Mouse (Mus musculus) testis, adult 2 months (tissue): Measurements from ENCODE around the gene Osgin1. TPM values are rescaled to one million over a fixed set of nuclear protein-coding genes. Genes with fewer than 3 reads are reported as not detected.

Experiments
- H3K27ac ChIP-seq: fragments of 200-500 bp; 2 replicates; pipeline ENCODE4 v1.5.1; 2012; ENCODE audit warnings: low read depth, low read length; ENCODE audit not compliant: control insufficient read depth, insufficient read depth
- H3K27me3 ChIP-seq: fragments of 200-500 bp; 2 replicates; pipeline ENCODE4 v1.6.1; 2012; ENCODE audit warnings: mild to moderate bottlenecking, low read length, moderate library complexity; ENCODE audit not compliant: control insufficient read depth, insufficient read depth
- H3K36me3 ChIP-seq: fragments of 200-500 bp; 2 replicates; pipeline ENCODE4 v1.6.1; 2012; ENCODE audit warnings: mild to moderate bottlenecking, low read length; ENCODE audit not compliant: control insufficient read depth, insufficient read depth
- H3K4me1 ChIP-seq: fragments of 200-500 bp; 2 replicates; pipeline ENCODE4 v1.6.1; 2012; ENCODE audit warnings: low read length; ENCODE audit not compliant: control insufficient read depth, insufficient read depth
- H3K4me3 ChIP-seq: fragments of 200-500 bp; 2 replicates; pipeline ENCODE4 v1.5.1; 2012; ENCODE audit warnings: low read depth, mild to moderate bottlenecking, low read length, moderate library complexity, mixed read lengths; ENCODE audit not compliant: control insufficient read depth
- CTCF ChIP-seq: fragments of 200-500 bp; IDR thresholded peaks from 2 replicates; pipeline ENCODE4 v1.5.1; 2012; ENCODE audit warnings: low read depth, mild to moderate bottlenecking, inconsistent platforms, low read length, moderate library complexity; ENCODE audit not compliant: control insufficient read depth, insufficient read depth, insufficient replicate concordance
- POLR2A ChIP-seq: fragments of 200-500 bp; IDR thresholded peaks from 2 replicates; pipeline ENCODE4 v1.6.1; 2012; ENCODE audit warnings: low read depth, mild to moderate bottlenecking, inconsistent platforms, low read length, moderate library complexity; ENCODE audit not compliant: control insufficient read depth
- polyA plus RNA-seq: library from polyadenylated mRNA; depleted of rRNA; stranded (reverse); fragments of >200 nt; gene quantifications from 2 replicates; pipeline ENCODE4 v1.2.3, GENCODE M21; 2012

Gene Osgin1
- polyA plus RNA-seq, 1 experiment: 440 TPM

GRCm38 (mm10) chr8:119439424-119439823 is 5.5 kb downstream of the Osgin1 start:
- Histone ChIP-seq H3K4me1 (peaks cover 8% of the 10 kb centered on the region), H3K36me3 (no peaks in the 10 kb centered on the region), H3K4me3 (peak overlapping the region; percentile 5; the same call in 1 of the 2 replicates), H3K27me3 (no peaks in the 10 kb centered on the region), H3K27ac (no peak overlapping the region)
- TF ChIP-seq POLR2A (no peak), CTCF (no peak)

DNA sequence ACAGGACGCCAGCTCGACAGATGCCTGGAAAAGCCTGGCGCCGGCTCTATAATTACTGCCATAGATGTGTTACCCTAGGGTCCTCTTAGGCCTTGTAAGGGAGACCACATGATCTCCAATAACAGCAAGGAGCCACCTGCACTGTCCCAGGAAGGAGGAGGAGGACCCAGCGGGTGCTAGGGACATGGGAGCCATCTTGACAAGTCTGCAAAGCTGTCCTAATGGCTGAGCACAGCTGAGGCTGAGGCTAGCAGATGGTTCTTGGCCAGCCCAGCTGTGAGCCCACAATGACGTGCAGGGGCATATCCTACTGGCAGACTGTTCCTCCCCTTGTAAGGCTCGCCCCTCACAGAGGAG is 5.9 kb downstream of the Osgin1 start:
- Histone ChIP-seq H3K27me3 (no peaks in the 10 kb centered on the region), H3K36me3 (no peaks in the 10 kb centered on the region), H3K4me1 (peaks cover 8% of the 10 kb centered on the region), H3K27ac (peak overlapping the region; percentile 0; the same call in 1 of the 2 replicates), H3K4me3 (no peak overlapping the region)
- TF ChIP-seq POLR2A (no peak), CTCF (no peak)

- no peak overlapping the region; the same call in 1 of the 2 replicates for H3K27ac ChIP-seq
- H3K36me3 ChIP-seq: no peaks in the 10 kb centered on the region
- H3K4me1 ChIP-seq: peaks cover 8% of the 10 kb centered on the region
- no peak overlapping the region for H3K4me3 ChIP-seq
- TF ChIP-seq POLR2A (no peak), CTCF (peak; percentile 43)
- H3K27me3 ChIP-seq: no peaks in the 10 kb centered on the region
Observed at GRCm38 (mm10) chr8:119440250-119440951, 6.5 kb downstream of the Osgin1 start.

DNA sequence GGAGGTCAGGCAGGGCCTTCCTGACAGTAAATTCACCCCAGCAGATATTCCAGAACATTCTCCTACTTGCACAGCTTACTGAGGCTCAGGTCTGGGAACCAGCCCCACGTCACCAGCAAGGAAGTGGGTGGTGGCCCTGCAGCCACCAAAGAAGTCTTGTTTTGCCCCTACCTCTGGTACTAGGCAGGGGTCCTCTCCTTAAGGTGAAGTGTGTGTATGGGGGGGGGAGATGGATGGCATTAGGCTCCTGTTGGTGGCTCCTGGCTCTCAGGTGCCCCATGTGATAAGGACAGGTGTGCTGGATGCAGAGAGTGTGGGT is 7.0 kb downstream of the Osgin1 start:
- Histone ChIP-seq H3K27ac (no peak overlapping the region; the same call in 1 of the 2 replicates), H3K36me3 (no peaks in the 10 kb centered on the region), H3K4me1 (peaks cover 8% of the 10 kb centered on the region), H3K27me3 (no peaks in the 10 kb centered on the region), H3K4me3 (no peak overlapping the region)
- TF ChIP-seq CTCF (no peak), POLR2A (no peak)

DNA sequence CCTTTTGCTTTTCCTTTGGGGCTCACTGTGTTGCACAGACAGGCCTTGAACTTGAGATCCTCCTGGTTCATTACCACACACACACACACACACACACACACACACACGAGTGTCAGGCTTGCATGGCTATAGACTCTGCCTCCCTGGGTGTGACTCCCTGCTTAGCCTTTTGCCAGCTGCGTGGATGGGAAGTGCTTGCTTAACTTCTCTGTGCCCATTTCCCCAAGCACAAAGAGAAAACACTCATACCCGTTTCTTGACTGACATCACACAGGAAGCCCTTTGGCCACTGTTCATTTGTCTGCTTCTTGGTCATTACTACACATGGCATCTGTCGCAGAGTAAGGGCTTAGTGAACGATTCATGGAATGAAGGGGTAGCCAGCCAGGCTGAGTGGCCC is 8.1 kb downstream of the Osgin1 start:
- H3K4me1 ChIP-seq: peaks cover 6% of the 10 kb centered on the region
- no peak overlapping the region for H3K4me3 ChIP-seq
- no peaks in the 10 kb centered on the region for H3K36me3 ChIP-seq
- no peak for TF ChIP-seq POLR2A
- TF ChIP-seq CTCF: no peak
- no peak overlapping the region for H3K27ac ChIP-seq
- H3K27me3 ChIP-seq: no peaks in the 10 kb centered on the region

- H3K27me3 ChIP-seq: no peaks in the 10 kb centered on the region
- H3K4me3 ChIP-seq: no peak overlapping the region
- no peak for TF ChIP-seq POLR2A
- no peak for TF ChIP-seq CTCF
- no peaks in the 10 kb centered on the region for H3K36me3 ChIP-seq
- no peak overlapping the region for H3K27ac ChIP-seq
- peaks cover 12% of the 10 kb centered on the region for H3K4me1 ChIP-seq
Observed at GRCm38 (mm10) chr8:119442970-119443369, 9.0 kb downstream of the Osgin1 start.

DNA sequence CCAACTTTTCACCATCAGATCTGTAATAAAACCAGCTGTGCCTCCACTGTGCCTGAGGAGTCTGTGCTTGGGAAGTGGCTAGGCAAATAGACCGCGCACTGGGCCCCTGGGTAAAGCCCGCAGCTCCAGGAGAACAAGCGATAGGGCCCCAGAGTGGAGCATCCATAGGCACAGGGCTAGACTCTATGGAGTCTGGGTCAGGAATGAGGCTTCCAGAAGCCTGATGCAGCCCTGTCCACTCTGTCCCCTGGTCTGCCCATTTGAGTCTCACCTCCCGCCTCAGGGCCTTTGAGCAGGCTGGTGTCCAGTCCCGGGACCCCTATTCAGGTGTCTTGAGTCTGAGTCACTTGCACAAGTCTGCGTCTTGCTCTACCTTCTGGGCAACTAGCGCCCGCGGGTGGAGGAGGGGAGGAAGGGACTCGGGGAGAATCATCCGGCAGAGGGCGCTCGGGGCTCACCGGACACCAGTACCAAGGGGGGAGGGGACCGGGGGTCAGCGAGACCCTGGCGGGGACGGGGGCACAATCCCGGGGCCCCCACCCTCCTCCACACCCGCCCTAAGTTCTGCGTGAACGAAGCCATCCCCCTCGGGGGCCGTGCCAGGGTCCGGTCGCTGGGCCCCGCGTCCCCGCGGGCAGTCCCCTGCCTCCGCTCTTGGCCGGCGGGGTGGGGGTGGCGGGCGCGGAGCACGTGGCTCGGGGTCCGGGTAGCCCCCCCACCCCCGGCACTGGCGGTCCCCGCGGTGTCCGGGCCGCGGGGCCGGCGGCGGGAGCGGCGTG is 12.5 kb downstream of the Osgin1 start, which contains the start of gene Necab2:
TSS of gene Necab2 (plus strand) at position 509 of the 779 bp plus-strand sequence.
- TF ChIP-seq POLR2A: no peak
- TF ChIP-seq CTCF: peak; percentile 42; the same call in 1 of the 2 replicates

More for the DNA sequence above, 12.5 kb downstream of the Osgin1 start, which contains the start of gene Necab2:
- Histone ChIP-seq H3K27me3 (no peaks in the 10 kb centered on the region), H3K36me3 (no peaks in the 10 kb centered on the region), H3K27ac (no peak within 1 kb of the TSS), H3K4me1 (peaks cover 8% of the 10 kb centered on the region), H3K4me3 (peak within 1 kb of the TSS; percentile 20)
